Mouse (Mus musculus) megakaryocyte progenitor cell, adult 5-6 weeks (primary cell): ENCODE measurements at regions not wholly inside any gene's neighbourhood (a gene's known extent, or its start where the extent isn't known, plus 50 kb on each side); places are given as distances from the start of the nearest gene placed in this dataset.
"Not testable (repeated sequence)": the region's sequence is repeated elsewhere in the genome, so short reads cannot be mapped to it uniquely, and the experiment has no call there.

Experiments used
- ATAC-seq: replicated peaks from 2 replicates; pipeline ENCODE4 v1.8.0; 2016; ENCODE audit warnings: mild to moderate bottlenecking, moderate TSS enrichment, inconsistent platforms; ENCODE audit not compliant: poor library complexity

GRCm38 (mm10) chr13:39566491-39566890, 605.8 kb upstream of the Slc35b3 start:
- no peak for ATAC-seq

- ATAC-seq: no peak
Observed at GRCm38 (mm10) chr13:39537724-39538440, 577.2 kb upstream of the Slc35b3 start.

GRCm38 (mm10) chr13:39526469-39526868, 565.8 kb upstream of the Slc35b3 start:
- no peak for ATAC-seq

- ATAC-seq: no peak
Observed at GRCm38 (mm10) chr13:39523856-39524301, 563.2 kb upstream of the Slc35b3 start.

- ATAC-seq: no peak
Observed at GRCm38 (mm10) chr13:39523246-39523850, 562.7 kb upstream of the Slc35b3 start.

GRCm38 (mm10) chr13:39520846-39521245, 560.2 kb upstream of the Slc35b3 start:
- ATAC-seq: no peak

- ATAC-seq: no peak
Observed at GRCm38 (mm10) chr13:39516106-39516505, 555.4 kb upstream of the Slc35b3 start.

GRCm38 (mm10) chr13:39489806-39490205, 529.1 kb upstream of the Slc35b3 start:
- no peak for ATAC-seq

- ATAC-seq: no peak
Observed at GRCm38 (mm10) chr13:39472621-39473020, 511.9 kb upstream of the Slc35b3 start.

- no peak for ATAC-seq
Observed at GRCm38 (mm10) chr13:39441799-39442198, 481.1 kb upstream of the Slc35b3 start.

- peak; percentile 96 for ATAC-seq
Observed at GRCm38 (mm10) chr13:39440907-39441306, 480.2 kb upstream of the Slc35b3 start.

- no peak for ATAC-seq
Observed at GRCm38 (mm10) chr13:39440336-39440735, 479.7 kb upstream of the Slc35b3 start.

GRCm38 (mm10) chr13:39427996-39428395, 467.3 kb upstream of the Slc35b3 start:
- ATAC-seq: no peak

GRCm38 (mm10) chr13:39425944-39426343, 465.3 kb upstream of the Slc35b3 start:
- no peak for ATAC-seq

- ATAC-seq: no peak
Observed at GRCm38 (mm10) chr13:39418127-39418526, 457.5 kb upstream of the Slc35b3 start.

- ATAC-seq: no peak
Observed at GRCm38 (mm10) chr13:39411471-39412251, 451.0 kb upstream of the Slc35b3 start.

GRCm38 (mm10) chr13:39392589-39392988, 431.9 kb upstream of the Slc35b3 start:
- no peak for ATAC-seq

- not testable (repeated sequence) for ATAC-seq
Observed at GRCm38 (mm10) chr13:39392151-39392550, 431.5 kb upstream of the Slc35b3 start.

GRCm38 (mm10) chr13:39376677-39377076, 416.0 kb upstream of the Slc35b3 start:
- no peak for ATAC-seq

GRCm38 (mm10) chr13:39376269-39376668, 415.6 kb upstream of the Slc35b3 start:
- no peak for ATAC-seq

- no peak for ATAC-seq
Observed at GRCm38 (mm10) chr13:39372565-39372964, 411.9 kb upstream of the Slc35b3 start.

- ATAC-seq: no peak
Observed at GRCm38 (mm10) chr13:39363637-39364036, 403.0 kb upstream of the Slc35b3 start.
